Mouse (Mus musculus) small intestine, adult 2 months (tissue): Measurements from ENCODE around the gene AU040320. TPM values are rescaled to one million over a fixed set of nuclear protein-coding genes. Genes with fewer than 3 reads are reported as not detected.

ENCODE experiments used
- H3K27ac ChIP-seq: fragments of 200-500 bp; 2 replicates; pipeline ENCODE4 v1.5.1; 2012; ENCODE audit warnings: low read depth, low read length, control low read depth, inconsistent platforms; ENCODE audit not compliant: insufficient read depth
- H3K27me3 ChIP-seq: fragments of 200-500 bp; 2 replicates; pipeline ENCODE4 v1.6.1; 2012; ENCODE audit warnings: mild to moderate bottlenecking, moderate library complexity, low read length, inconsistent platforms; ENCODE audit not compliant: control insufficient read depth, insufficient read depth
- H3K36me3 ChIP-seq: fragments of 200-500 bp; 2 replicates; pipeline ENCODE4 v1.6.1; 2012; ENCODE audit warnings: mild to moderate bottlenecking, low read length, control low read depth, inconsistent platforms; ENCODE audit not compliant: control insufficient read depth, insufficient read depth
- H3K4me1 ChIP-seq: fragments of 200-500 bp; 2 replicates; pipeline ENCODE4 v1.6.1; 2012; ENCODE audit warnings: low read length, inconsistent platforms, mixed read lengths; ENCODE audit not compliant: control insufficient read depth, insufficient read depth, insufficient read length
- H3K4me3 ChIP-seq: fragments of 200-500 bp; 2 replicates; pipeline ENCODE4 v1.5.1; 2012; ENCODE audit warnings: low read depth, mild to moderate bottlenecking, control low read depth, inconsistent platforms, low read length, moderate library complexity
- CTCF ChIP-seq: fragments of 200-500 bp; IDR thresholded peaks from 2 replicates; pipeline ENCODE4 v1.5.1; 2012; ENCODE audit warnings: low read depth, mild to moderate bottlenecking, control low read depth, inconsistent platforms, low read length, moderate library complexity, mixed read lengths; ENCODE audit not compliant: insufficient replicate concordance, insufficient read length; ENCODE audit errors: extremely low read depth
- POLR2A ChIP-seq: fragments of 200-500 bp; IDR thresholded peaks from 2 replicates; pipeline ENCODE4 v1.6.1; 2012; ENCODE audit warnings: low read depth, mild to moderate bottlenecking, control low read depth, inconsistent platforms, low read length, moderate library complexity
- WGBS: fragments of 180-500 bp; shearing (Covaris S2); methylation state at CpG from one replicate; pipeline ENCODE4 v1.1.7; 2018; 5-methylcytosine and 5-hydroxymethylcytosine counted together
- polyA plus RNA-seq: library from polyadenylated mRNA; depleted of rRNA; stranded (reverse); fragments of >200 nt; gene quantifications from 2 replicates; pipeline ENCODE4 v1.2.3, GENCODE M21; 2012

The AU040320 gene
- polyA plus RNA-seq, 1 experiment, result 182 TPM

DNA sequence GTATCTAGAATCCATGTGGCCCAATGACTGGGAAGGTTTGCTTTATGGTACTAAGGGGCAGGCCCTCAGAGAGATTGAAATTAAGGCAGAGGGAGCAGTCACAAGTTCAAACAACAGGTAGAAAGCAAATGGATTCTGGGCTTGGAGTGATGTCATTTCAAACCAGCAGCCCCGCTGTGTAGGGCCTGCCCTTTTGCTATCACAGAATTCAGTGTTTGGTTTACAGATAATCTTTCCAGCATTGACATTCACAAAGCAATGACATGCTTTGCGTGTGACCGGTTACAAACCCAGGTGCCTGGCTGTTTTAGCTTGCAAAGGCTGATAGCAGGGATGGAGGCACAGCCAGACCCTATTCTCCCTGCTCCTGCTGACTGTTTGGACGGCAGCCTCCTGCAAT, 92.3 kb downstream of the AU040320 start:
- H3K36me3 ChIP-seq, result peaks cover 83% of the 10 kb centered on the region
- no peak overlapping the region for H3K27ac ChIP-seq
- H3K4me3 ChIP-seq, result no peak overlapping the region
- H3K4me1 ChIP-seq, result no peaks in the 10 kb centered on the region
- H3K27me3 ChIP-seq, result no peaks in the 10 kb centered on the region
- no peak for TF ChIP-seq POLR2A
- TF ChIP-seq CTCF, result no peak
- WGBS, result 87% methylated on average over 4 of the region's 4 CpGs

DNA sequence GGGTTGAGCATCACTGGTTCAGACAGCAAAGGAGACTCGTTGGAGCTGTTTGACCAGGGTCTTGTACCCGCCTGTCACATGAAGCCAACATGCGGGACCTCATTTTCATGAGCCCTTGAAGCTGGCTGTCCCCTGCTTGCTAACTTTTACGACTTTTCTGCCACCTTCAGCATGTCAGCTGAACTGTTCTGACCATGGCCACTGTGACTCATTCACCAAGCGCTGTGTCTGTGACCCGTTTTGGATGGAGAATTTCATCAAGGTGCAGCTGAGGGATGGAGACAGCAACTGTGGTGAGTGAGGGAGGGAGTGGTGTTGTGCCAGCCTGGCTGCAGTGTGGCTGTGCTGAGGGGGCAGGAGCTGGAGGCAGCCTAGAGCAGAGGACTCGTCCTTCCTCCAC, 93.6 kb downstream of the AU040320 start:
- H3K27ac ChIP-seq, result no peak overlapping the region
- H3K4me1 ChIP-seq, result no peaks in the 10 kb centered on the region
- H3K36me3 ChIP-seq, result peaks cover 81% of the 10 kb centered on the region
- TF ChIP-seq CTCF (no peak), POLR2A (no peak)
- no peaks in the 10 kb centered on the region for H3K27me3 ChIP-seq
- WGBS, result 71% methylated on average over 7 of the region's 7 CpGs
- no peak overlapping the region for H3K4me3 ChIP-seq

DNA sequence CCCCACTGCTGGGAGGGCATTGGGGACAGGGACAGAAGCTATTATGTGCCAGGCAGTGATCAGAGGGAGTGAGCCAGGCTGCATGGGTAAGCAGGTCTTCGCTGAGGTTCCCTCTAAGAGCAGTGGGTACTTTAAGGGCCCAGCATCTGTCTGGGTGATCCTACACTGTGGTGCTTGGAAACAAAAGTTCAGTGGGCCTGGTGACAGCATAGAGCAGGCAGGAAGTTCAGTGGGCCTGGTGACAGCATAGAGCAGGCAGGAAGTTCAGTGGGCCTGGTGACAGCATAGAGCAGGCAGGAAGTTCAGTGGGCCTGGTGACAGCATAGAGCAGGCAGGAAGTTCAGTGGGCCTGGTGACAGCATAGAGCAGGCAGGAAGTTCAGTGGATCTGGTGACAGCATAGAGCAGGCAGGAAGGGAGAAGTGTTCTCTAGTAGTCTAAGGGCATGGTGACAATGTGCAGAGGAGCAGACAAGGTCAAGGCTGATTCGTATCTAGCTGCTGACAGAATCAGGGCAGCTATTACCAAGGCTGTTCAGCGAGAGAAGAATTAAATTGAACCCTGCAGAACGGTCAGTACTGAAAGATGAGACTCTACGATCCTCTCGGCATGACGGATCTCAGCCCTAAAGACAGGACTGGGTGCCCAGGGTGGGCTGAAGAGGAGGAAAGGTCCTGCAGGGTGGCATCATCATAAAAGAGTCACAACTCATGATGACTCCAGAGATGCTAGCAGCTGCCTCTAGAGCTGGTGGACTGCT, 96.9 kb downstream of the AU040320 start:
- WGBS, result 89% methylated on average over 7 of the region's 7 CpGs
- Histone ChIP-seq H3K4me3 (no peak overlapping the region), H3K4me1 (no peaks in the 10 kb centered on the region), H3K27me3 (no peaks in the 10 kb centered on the region), H3K36me3 (peaks cover 83% of the 10 kb centered on the region), H3K27ac (no peak overlapping the region)
- TF ChIP-seq CTCF, result no peak

DNA sequence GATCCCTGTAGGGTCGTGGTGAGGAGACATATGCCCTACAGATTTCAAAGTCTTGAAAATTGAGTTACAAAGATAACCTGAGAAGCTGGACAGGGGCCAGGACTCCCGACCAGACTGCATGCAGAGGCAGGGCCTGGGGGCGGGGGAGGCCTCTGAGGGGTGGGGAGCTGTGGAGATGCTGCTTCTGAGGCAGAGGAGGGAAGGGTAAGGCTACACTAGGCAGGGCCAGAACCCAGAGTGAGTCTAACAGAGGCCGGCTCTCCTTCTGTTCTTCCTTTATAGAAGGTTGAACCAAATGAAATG, 97.4 kb downstream of the AU040320 start:
- WGBS, result 49% methylated on average over 4 of the region's 4 CpGs
- H3K36me3 ChIP-seq, result peaks cover 81% of the 10 kb centered on the region
- no peak overlapping the region for H3K4me3 ChIP-seq
- H3K4me1 ChIP-seq, result no peaks in the 10 kb centered on the region
- TF ChIP-seq POLR2A, result no peak
- TF ChIP-seq CTCF, result no peak
- no peak overlapping the region for H3K27ac ChIP-seq
- H3K27me3 ChIP-seq, result no peaks in the 10 kb centered on the region

DNA sequence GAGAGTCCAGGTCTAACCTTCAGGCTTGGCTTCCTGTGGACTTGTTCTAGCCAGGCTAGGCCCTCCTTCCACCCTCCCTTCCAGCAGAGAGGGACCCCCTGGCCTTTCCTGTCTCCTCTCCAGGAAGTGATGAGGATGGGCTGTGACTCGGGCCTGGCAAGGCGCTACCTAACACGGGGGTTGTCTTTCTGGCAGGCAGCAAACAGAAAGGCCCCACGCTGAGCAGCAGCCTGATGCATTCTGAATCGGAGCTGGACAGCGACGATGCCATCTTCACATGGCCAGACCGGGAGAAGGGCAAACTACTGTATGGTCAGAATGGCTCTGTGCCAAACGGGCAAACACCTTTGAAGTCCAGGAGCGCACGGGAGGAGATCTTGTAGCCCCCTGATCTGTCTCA, 99.6 kb downstream of the AU040320 start:
- Histone ChIP-seq H3K27me3 (no peaks in the 10 kb centered on the region), H3K4me1 (no peaks in the 10 kb centered on the region), H3K27ac (no peak overlapping the region), H3K36me3 (peaks cover 64% of the 10 kb centered on the region), H3K4me3 (no peak overlapping the region)
- TF ChIP-seq CTCF, result no peak
- TF ChIP-seq POLR2A, result no peak
- WGBS, result 75% methylated on average over 11 of the region's 11 CpGs

DNA sequence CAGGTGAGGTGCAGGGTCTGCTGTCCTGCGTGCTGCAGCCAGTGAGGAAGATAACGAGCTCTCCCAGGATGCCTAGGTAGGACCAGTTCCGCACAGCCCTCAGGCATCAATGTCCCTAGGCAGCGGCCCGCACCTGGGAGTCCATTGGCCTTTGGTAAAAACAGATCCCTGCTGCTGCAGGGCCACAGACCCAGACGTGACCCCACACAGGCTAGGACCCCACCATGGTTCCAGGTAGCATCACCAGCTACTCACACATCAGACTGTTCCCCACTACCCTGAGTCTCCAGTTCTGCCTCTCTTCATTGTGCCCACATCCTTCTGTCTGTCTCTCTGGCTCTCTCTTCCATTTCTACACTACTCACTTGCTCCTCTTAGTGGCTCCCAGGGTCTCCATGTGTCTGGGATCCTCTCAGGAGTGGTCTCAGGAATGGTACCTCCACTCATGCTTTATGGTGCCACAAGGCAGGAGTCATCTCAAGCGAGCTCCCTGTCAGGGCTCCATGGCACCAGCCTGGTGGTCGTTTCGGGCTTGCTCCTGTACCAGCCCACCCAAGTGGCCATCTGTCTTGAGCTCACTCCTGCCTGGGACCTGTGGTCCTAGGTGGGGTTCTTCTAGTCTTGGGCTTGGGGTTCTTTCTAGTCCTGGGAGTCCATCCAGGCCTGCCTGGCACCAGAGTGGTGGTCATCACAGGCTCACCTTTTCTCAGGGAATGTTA, 107.1 kb downstream of the AU040320 start:
- 92% methylated on average over 9 of the region's 9 CpGs for WGBS
- Histone ChIP-seq H3K36me3 (peaks cover 8% of the 10 kb centered on the region), H3K4me3 (no peak overlapping the region), H3K4me1 (no peaks in the 10 kb centered on the region), H3K27ac (no peak overlapping the region), H3K27me3 (no peaks in the 10 kb centered on the region)
- no peak for TF ChIP-seq POLR2A
- TF ChIP-seq CTCF, result no peak

DNA sequence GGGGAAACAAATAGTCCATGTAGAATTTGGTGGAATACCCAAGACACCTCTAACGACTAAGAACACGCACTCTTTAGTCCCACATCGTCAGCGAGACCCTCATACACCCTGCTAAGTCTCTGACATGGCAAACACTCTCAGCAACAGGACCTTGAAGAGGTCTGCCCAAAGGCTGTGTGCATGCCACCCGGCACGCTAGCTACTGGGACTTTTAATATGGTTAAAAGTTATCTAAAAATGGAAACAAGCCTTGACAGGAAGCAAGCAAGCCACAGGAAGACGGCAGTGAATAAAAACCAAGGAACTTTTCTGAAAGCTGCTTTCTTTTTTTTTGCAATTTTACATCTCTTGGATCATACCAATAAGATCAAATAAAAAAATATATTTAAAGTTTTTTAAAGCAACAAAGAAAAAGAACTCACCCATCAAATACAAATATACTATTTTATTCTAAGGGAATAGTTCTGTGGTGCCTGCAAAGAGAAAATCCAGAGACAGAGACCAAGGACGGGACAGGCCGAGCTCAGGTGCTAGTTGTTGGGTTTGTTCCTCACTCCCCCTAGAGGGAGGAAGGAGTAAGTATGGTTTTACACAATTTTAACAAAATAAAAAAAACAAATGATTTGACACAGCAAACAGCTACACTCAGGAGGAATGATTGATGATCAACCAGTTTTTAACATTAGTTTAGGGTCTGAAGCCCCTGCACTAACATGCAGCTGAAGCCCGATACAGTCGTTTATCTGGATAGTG, 108.3 kb downstream of the AU040320 start:
- no peak for TF ChIP-seq POLR2A
- peak; percentile 44; the same call in 1 of the 2 replicates for TF ChIP-seq CTCF
- no peaks in the 10 kb centered on the region for H3K27me3 ChIP-seq
- WGBS, result 71% methylated on average over 11 of the region's 11 CpGs
- H3K4me1 ChIP-seq, result no peaks in the 10 kb centered on the region
- H3K36me3 ChIP-seq, result peaks cover 3% of the 10 kb centered on the region; the same call in 1 of the 2 replicates
- H3K4me3 ChIP-seq, result no peak overlapping the region
- H3K27ac ChIP-seq, result no peak overlapping the region

DNA sequence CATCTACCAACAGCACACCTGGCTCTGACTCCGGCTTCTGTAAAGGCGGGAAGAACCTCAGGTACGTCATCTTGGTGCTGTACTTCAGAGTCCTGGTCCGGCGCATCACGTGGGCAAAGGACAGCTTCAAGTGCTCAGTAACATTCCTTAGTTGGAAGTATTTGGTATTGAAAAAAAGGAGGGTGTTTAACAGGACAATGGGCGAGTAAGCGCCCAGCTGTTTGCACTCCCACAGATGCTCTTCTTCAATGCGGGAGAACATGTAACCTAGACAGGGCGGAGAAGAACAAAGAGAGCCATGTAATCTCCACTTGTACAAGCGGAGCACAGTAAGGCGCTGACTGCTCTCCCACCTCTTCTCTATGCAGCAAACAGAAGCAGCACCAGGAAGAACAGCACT, 115.4 kb downstream of the AU040320 start:
- Histone ChIP-seq H3K36me3 (peaks cover 4% of the 10 kb centered on the region; the same call in 1 of the 2 replicates), H3K4me1 (no peaks in the 10 kb centered on the region), H3K4me3 (no peak overlapping the region), H3K27me3 (no peaks in the 10 kb centered on the region), H3K27ac (no peak overlapping the region)
- 88% methylated on average over 12 of the region's 12 CpGs for WGBS
- TF ChIP-seq CTCF, result no peak
- TF ChIP-seq POLR2A, result no peak
